Mouse (Mus musculus) forebrain, embryonic 10.5 days (tissue): Measurements from ENCODE around the gene Elobl. TPM values are rescaled to one million over a fixed set of nuclear protein-coding genes. Genes with fewer than 3 reads are reported as not detected.

Experiments used
- DNase-seq: peaks from one replicate; pipeline ENCODE4 v3.0.0-alpha.2; 2017; ENCODE audit warnings: low spot score; ENCODE audit errors: extremely low spot score
- H3K27ac ChIP-seq: fragments of 300-500 bp; sonication (generic); 2 replicates; pipeline ENCODE4 v1.5.1; 2016; ENCODE audit warnings: mild to moderate bottlenecking
- H3K27me3 ChIP-seq: fragments of 300-500 bp; sonication (generic); 2 replicates; pipeline ENCODE4 v1.6.1; 2016; ENCODE audit warnings: mild to moderate bottlenecking; ENCODE audit not compliant: poor library complexity, severe bottlenecking
- H3K36me3 ChIP-seq: fragments of 300-500 bp; sonication (generic); replicated peaks from 2 replicates; pipeline ENCODE4 v1.6.1; 2016; ENCODE audit warnings: mild to moderate bottlenecking, moderate library complexity
- H3K4me1 ChIP-seq: fragments of 300-500 bp; sonication (generic); 2 replicates; pipeline ENCODE4 v1.6.1; 2016
- H3K4me3 ChIP-seq: fragments of 300-500 bp; sonication (generic); 2 replicates; pipeline ENCODE4 v1.5.1; 2016; ENCODE audit warnings: mild to moderate bottlenecking, moderate library complexity
- H3K9me3 ChIP-seq: fragments of 300-500 bp; sonication (generic); 2 replicates; pipeline ENCODE4 v1.6.1; 2016; ENCODE audit warnings: mild to moderate bottlenecking, moderate library complexity
- WGBS: fragments of 180-500 bp; shearing (Covaris S2); methylation state at CpG from one replicate; pipeline ENCODE4 v1.1.7; 2016; 5-methylcytosine and 5-hydroxymethylcytosine counted together
- polyA plus RNA-seq: library from polyadenylated mRNA; unstranded; fragments of >200 nt; fragmentation: Nextera tagmentation; extraction: Ambion mirVana; gene quantifications from 2 replicates; pipeline ENCODE4 v1.2.1, GENCODE M21; 2016

The Elobl gene
- polyA plus RNA-seq, 1 experiment from 2014 or later = not detected

DNA sequence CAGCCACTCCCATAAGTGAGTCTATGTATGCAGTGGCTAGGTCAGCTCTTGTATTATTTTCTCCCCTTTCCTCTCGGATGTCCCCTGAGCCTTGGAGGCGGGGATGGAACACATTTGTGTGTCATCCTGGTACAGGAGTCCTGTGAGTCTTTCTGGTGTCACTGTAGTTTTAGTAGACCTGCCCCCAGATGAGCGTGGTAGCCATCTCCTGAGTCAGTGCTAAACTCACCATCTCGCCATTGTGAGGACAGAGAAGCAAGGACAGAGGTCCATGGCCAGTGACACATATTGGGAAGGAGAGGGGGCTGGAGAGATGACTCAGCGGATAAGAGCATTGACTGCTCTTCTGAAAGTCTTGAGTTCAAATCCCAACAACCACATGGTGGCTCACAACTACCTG, 10.5 kb upstream of the Elobl start:
- DNase-seq = no peak
- 88% methylated on average over 5 of the region's 5 CpGs for WGBS
- Histone ChIP-seq H3K9me3 (no peaks in the 10 kb centered on the region), H3K4me3 (no peak overlapping the region), H3K36me3 (peaks cover 36% of the 10 kb centered on the region), H3K4me1 (peaks cover 12% of the 10 kb centered on the region), H3K27ac (no peak overlapping the region), H3K27me3 (no peaks in the 10 kb centered on the region)

DNA sequence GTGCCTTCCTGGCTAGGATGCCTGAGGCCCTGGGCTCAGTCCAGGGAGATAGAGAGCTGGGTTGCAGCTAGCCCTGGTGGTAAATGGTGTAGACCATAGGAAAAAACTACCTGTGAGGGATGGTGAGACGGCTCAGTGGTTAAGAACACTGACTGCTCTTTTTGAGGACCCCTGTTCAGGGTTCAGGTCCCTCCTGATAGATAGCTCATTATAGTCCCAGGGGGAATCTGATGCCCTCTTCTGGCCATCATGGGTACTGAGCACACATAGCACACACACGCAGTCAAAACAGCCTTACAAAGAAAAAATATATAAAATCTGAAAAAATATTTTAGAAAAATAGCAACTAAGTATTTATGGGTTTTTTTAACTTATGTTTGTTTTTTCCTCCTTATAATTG, 9.6 kb upstream of the Elobl start:
- peaks cover 28% of the 10 kb centered on the region for H3K36me3 ChIP-seq
- 87% methylated on average over 2 of the region's 2 CpGs for WGBS
- H3K4me3 ChIP-seq = no peak overlapping the region
- DNase-seq = no peak
- H3K9me3 ChIP-seq = no peaks in the 10 kb centered on the region
- H3K27me3 ChIP-seq = no peaks in the 10 kb centered on the region
- H3K27ac ChIP-seq = no peak overlapping the region
- H3K4me1 ChIP-seq = peaks cover 12% of the 10 kb centered on the region

DNA sequence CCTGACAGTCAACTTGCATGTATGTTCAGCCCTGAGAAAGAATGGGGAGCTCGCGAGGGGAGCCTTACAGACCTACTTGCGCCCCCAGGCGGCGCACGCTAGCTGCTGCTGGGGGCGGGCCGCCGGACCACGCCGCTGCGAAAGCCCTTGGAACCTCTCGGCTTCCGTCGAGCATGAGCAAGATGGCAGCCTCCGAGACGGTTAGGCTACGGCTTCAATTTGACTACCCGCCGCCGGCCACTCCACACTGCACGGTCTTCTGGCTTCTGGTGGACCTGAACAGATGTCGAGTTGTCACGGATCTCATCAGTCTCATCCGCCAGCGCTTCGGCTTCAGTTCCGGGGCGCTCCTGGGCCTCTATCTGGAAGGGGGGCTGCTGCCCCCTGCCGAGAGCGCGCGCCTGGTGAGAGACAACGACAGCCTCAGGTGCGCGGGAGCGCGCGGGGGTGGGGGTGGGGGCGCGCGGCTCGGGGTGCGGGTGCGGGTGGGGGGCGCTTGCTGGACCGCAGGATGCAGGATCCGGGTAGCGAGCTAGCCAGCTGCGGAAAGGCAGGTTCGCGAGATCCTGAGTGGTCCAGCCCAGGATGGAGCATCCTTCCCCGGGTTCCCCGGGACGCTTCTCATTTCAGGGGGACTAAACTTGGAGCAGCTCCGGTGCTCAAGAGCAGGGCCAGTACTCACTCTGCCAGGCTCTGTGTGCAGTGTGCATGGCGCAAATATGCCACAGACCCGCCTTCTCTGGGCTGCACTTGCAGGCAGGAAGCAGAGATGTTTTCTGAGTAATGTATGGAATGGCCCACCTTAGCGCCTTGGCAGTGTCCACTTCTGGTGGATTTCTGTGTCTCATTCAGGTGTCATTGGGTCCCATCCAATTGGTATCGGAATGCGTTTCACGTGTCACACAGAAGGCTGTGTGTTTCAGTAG, 7.3 kb upstream of the Elobl start:
- H3K9me3 ChIP-seq = no peaks in the 10 kb centered on the region
- H3K27me3 ChIP-seq = no peaks in the 10 kb centered on the region
- peak overlapping the region; percentile 76 for H3K4me3 ChIP-seq
- peak; percentile 91 for DNase-seq
- WGBS = 1% methylated on average over 62 of the region's 62 CpGs
- H3K27ac ChIP-seq = peak overlapping the region; percentile 95
- peaks cover 20% of the 10 kb centered on the region for H3K36me3 ChIP-seq
- peaks cover 12% of the 10 kb centered on the region for H3K4me1 ChIP-seq

DNA sequence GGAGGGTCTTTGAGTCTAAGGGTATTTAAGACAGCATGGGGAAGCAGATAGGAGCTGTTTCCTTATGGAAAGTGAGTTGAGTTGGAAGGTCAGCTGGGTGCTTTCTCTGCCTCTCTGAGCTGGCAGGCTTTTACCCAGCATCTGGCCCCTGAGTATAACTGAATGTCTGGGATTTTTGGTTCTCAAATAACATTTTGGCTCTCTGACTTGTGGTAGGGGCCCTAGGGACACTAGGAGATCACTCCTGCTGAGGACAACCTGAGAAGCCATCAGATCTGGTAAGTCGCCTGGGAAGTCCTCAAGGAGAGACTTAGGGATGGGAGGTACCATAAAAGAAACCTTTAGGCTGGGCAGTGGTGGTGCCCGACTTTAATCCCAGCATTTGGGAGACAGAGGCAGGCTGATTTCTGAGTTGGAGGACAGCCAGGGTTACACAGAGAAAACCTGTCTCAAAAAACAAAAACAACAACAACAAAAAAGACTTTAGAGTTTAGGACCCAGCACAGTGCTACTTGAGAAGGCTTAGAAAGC, 3.5 kb upstream of the Elobl start, which contains the start of gene Coil:
Gene Coil, plus strand, starts transcription at position 51 of the 531 bp plus-strand sequence.
- WGBS = 39% methylated on average over 2 of the region's 2 CpGs
- Histone ChIP-seq H3K36me3 (no peaks in the 10 kb centered on the region), H3K9me3 (no peaks in the 10 kb centered on the region), H3K27me3 (no peaks in the 10 kb centered on the region), H3K27ac (no peak within 1 kb of the TSS), H3K4me3 (no peak within 1 kb of the TSS), H3K4me1 (peaks cover 10% of the 10 kb centered on the region)
- DNase-seq = peak; percentile 25

DNA sequence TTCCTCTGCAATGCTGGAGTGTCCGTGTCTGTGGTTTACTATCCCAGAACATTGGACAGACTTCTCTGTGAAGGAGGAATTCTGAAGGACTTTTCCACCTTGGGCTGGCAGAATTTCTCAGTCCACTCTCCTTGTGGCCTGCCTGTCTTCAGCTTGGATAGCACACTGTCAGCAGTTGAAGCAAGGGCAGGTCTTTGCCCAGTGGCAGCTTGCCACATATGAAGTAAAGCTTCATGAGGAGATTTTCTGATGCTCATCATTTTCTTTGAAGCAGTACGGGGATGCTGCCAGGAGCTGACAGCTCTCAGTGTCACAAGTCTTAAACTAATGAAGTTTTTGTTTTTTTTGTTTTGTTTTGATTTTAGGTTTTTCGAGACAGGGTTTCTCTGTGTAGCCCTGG, 7.9 kb downstream of the Elobl start:
- Histone ChIP-seq H3K9me3 (no peaks in the 10 kb centered on the region), H3K4me3 (no peak overlapping the region), H3K27ac (no peak overlapping the region), H3K36me3 (no peaks in the 10 kb centered on the region), H3K4me1 (peaks cover 15% of the 10 kb centered on the region), H3K27me3 (no peaks in the 10 kb centered on the region)
- no peak for DNase-seq
- WGBS = 81% methylated on average over 3 of the region's 3 CpGs

DNA sequence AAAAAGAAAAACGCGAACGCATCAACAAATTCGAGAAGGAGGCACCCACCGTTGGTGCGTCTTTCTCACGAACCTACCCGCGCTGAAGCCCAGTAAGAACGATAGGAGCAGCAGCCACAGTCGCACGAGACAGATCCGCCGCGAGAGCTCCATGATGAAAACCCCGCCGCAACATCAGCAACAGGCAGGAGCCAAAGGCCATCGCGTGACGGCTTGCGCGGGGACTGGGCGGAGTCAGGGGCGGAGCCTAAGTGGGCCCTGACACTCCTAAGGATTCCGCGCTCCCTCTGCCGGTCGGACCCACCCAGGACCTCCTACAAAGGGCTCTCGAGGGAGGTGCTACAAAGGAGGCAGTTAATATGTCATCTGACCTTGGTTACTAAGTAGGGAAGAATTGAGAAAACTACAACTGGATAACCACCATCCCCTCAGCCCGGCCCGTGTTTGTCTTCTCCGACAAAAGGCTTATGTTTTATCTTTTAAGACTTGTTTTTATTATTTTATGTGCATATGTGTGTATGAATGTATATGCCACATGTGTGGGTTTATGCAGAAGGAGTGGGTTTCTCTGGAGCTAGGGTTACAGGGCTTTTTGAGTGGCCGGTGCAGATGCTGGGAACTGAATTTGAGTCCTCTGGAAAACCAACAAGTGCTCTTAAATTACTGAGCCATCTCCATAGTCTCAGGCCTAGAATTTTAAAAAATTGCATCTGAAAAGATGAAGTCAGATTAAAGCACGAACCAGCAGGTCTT, 11.3 kb downstream of the Elobl start, which contains the start of gene Scpep1:
Gene Scpep1, minus strand, starts transcription at position 249 of the 753 bp plus-strand sequence.
- peak; percentile 94 for DNase-seq
- H3K36me3 ChIP-seq = peaks cover 25% of the 10 kb centered on the region
- peak within 1 kb of the TSS; percentile 90 for H3K27ac ChIP-seq
- peak within 1 kb of the TSS; percentile 65 for H3K4me3 ChIP-seq
- WGBS = 6% methylated on average over 34 of the region's 34 CpGs
- no peaks in the 10 kb centered on the region for H3K27me3 ChIP-seq
- H3K4me1 ChIP-seq = peaks cover 24% of the 10 kb centered on the region
- H3K9me3 ChIP-seq = no peaks in the 10 kb centered on the region

DNA sequence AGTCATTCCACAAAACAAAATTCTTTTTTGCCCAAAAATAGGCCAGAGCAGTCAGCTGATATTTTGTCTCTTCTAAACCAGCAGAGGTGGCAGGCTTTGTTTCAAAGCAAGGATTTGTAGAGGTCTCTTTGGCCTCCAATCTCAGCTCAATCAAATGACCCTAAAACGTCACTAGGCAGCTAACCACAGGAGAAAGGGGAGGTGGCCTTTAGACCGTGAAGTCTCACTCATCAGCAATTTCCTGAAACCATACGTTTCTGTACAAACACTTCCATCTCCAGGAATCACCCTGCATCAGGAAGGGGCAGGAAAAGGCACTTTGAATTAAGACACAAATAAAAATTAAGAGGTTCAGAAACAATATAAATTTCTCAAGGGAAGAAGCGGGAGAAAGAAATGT, 11.9 kb downstream of the Elobl start:
- H3K9me3 ChIP-seq = no peaks in the 10 kb centered on the region
- peaks cover 24% of the 10 kb centered on the region for H3K4me1 ChIP-seq
- H3K4me3 ChIP-seq = peak overlapping the region; percentile 65
- peaks cover 31% of the 10 kb centered on the region for H3K36me3 ChIP-seq
- H3K27me3 ChIP-seq = no peaks in the 10 kb centered on the region
- no peak for DNase-seq
- WGBS = 0% methylated on average over 4 of the region's 4 CpGs
- peak overlapping the region; percentile 90 for H3K27ac ChIP-seq

DNA sequence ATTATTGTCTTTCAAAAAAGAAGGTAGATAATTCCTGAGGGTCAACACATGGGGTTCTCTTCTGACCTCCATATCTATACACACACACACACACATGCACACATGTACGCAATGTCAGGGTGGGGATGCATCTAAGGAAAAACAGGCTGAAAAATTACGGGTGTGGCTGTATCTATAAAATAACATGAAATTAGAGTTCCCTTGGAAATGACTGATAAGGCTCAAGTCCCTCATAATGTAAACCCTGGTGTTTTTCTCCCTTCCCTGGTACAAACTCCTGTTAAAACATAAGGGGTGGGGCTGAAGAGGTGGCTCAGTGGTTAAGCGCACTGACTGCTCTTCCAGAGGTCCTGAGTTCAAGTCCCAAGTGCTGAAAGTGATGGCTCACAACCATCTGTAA, 13.1 kb downstream of the Elobl start:
- DNase-seq = no peak
- Histone ChIP-seq H3K4me1 (peaks cover 24% of the 10 kb centered on the region), H3K27ac (no peak overlapping the region), H3K27me3 (no peaks in the 10 kb centered on the region), H3K4me3 (no peak overlapping the region), H3K9me3 (no peaks in the 10 kb centered on the region), H3K36me3 (peaks cover 42% of the 10 kb centered on the region)
- 94% methylated on average over 3 of the region's 3 CpGs for WGBS

DNA sequence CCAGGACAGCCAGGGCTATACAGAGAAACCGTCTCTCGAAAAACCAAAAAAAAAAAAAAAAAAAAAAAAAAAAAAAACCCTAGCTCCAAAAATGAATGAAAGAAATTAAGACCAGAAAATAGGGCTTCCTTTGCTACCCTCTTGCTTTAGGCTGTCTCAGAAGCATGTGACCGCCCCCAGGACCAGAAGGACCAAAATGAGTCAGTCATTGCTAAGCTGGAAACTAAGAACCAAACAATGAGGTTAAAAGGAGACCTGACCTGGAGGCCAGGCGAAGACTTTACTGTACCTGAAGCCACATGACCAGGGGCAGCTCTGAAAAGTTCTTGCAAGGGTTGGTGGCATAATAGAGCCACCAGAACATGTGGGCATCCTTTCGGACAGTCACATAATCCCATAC, 14.6 kb downstream of the Elobl start:
- Histone ChIP-seq H3K9me3 (no peaks in the 10 kb centered on the region), H3K36me3 (peaks cover 48% of the 10 kb centered on the region), H3K4me1 (peaks cover 24% of the 10 kb centered on the region), H3K27ac (no peak overlapping the region), H3K4me3 (no peak overlapping the region), H3K27me3 (no peaks in the 10 kb centered on the region)
- 91% methylated on average over 5 of the region's 5 CpGs for WGBS
- DNase-seq = no peak

DNA sequence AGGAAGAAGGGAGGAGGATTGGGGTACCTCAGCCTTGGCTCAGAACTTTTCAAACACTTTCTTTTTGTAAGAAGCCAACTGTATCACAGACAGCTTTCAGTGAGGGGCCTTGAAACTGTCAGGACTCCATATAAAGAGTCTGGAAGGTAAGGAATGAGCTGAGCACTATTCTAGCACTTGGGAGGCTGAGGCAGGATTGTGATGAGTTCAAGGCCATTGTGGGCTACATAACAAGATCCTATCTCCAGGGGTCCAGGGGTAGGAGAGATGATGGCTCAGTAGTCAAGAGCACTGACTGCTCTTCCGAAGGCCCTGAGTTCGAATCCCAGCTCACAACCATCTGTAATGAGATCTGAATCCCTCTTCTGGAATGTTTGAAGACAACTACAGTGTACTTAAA, 15.2 kb downstream of the Elobl start:
- Histone ChIP-seq H3K9me3 (no peaks in the 10 kb centered on the region), H3K27me3 (no peaks in the 10 kb centered on the region), H3K4me1 (peaks cover 24% of the 10 kb centered on the region), H3K36me3 (peaks cover 54% of the 10 kb centered on the region), H3K4me3 (no peak overlapping the region), H3K27ac (no peak overlapping the region)
- DNase-seq = no peak
- WGBS = 97% methylated on average over 2 of the region's 2 CpGs

DNA sequence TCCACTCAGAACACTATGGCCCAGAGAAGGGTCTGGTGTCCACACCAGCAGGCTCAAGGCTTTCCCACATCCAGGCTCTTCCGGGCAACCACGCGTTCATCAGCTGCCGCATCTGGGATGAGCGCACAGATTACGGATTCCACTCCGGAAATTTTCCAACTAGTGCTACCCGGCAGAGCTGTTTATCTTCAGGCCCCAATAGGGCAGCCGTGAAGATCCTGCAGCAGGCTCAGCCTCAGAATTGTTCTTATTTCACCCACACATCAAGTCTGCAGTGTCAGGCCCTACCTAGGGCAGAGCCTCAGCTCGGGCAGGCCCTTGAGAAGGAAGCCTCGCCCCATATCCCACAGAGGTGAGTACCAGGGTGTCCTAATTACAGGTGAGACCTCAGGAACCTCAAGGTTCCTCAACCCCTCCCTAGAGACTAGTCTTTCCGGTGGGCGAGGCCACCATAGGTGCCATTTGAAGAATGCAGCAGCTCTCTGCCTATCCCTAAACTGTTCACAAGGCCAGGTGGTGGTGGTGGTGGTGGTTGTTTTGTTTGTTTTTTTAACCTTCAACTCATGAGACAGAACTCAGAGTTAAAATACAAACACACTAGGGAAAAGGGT, 16.0 kb downstream of the Elobl start:
- no peaks in the 10 kb centered on the region for H3K27me3 ChIP-seq
- DNase-seq = no peak
- no peaks in the 10 kb centered on the region for H3K9me3 ChIP-seq
- no peak overlapping the region for H3K4me3 ChIP-seq
- 94% methylated on average over 13 of the region's 13 CpGs for WGBS
- H3K4me1 ChIP-seq = peaks cover 24% of the 10 kb centered on the region
- no peak overlapping the region for H3K27ac ChIP-seq
- peaks cover 61% of the 10 kb centered on the region for H3K36me3 ChIP-seq

DNA sequence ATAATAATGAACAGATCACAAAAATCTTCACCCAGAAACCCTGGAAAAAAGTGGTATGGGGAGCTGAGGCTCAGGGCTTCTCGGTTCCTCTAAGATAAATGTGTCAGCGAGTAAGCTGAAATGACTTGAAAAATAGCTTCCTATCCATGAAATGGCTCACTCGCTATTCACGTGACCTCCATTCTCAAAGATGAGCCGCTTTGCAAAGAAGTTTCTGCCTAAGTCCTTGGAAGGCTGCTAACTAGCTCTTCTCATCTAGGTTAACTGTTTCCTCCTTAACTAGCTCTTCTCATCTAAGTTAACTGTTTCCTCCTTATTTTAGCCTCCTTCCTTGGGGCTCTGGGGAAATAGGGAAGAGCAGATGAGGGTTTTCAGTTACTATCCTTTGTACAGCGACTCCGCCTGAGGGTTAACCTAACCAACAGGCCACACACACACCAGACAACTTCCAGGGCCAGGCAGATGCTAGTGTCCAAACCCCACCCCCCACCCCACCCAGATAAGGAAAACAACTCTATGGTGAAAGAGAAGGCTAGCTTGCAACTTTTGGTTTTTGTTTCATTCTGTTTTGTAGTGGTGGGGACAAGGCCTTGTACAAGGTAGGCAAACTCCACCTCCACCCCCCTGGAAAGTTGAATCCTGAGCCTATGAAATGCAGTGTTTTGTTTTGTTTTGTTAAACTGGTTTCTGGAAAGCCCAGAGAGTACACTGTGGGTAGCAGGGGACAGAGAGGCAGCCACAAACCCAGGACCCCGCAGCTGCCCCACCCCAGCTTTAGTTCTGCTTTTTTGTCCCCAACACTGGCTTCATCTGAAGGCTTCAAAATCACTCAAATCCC, 16.7 kb downstream of the Elobl start:
- H3K36me3 ChIP-seq = peaks cover 68% of the 10 kb centered on the region
- peaks cover 19% of the 10 kb centered on the region for H3K4me1 ChIP-seq
- DNase-seq = no peak
- H3K27ac ChIP-seq = no peak overlapping the region
- no peak overlapping the region for H3K4me3 ChIP-seq
- 93% methylated on average over 8 of the region's 8 CpGs for WGBS
- no peaks in the 10 kb centered on the region for H3K9me3 ChIP-seq
- no peaks in the 10 kb centered on the region for H3K27me3 ChIP-seq
